Comparison of ENCODE assay signal across 9 mouse cellular contexts in the genomic region with DNA sequence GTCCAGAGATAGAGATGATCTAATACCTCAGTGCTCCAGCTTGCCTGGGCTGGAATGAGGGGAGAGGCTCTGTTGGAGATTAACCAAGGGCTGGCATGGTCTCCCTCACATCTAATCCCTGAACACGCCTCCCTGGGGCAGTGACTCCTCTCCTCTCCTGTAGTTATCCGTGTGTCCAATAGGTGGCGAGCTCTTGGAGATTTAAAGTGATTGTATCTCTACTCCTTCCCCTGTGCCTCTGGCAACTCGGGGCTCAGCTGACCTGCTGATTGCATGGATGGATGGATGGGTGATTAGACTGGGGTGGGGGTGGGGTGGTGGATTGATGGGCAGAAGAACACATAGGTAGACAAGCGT. TPM values are rescaled to one million over a fixed set of nuclear protein-coding genes. Genes with fewer than 3 reads are reported as not detected.
DNase-seq lines count a peak whose midpoint lies in the region; ATAC-seq and TF ChIP-seq lines count a peak whose summit lies in the region.
"Had no signal": no experiment of that assay in that cellular context is flagged by ENCODE, and none has a peak within 500 bp of the region (broad histone marks: within the 10 kb centered on the region; RNA-seq: fewer than 3 reads in every experiment).

No protein-coding gene starts in this region.

- TF ChIP-seq POLR2A in myocyte (IDR thresholded peaks at IDR 0.05; ENCODE audit: insufficient read length, low read depth): no peak

- peak; percentile 92 for DNase-seq in kidney, adult 11 months
- peak; percentile 80 for DNase-seq in ES-CJ7 (ENCODE audit: low read depth, low spot score)
- DNase-seq in cerebellum, adult 9-11 months: peak; percentile 86
- DNase-seq in left cerebral cortex, adult 18-20 months (ENCODE audit: low spot score in 2 of 2): peak; percentile 60 to 65

- no peaks in the 10 kb centered on the region for H3K79me2 ChIP-seq in myocyte (ENCODE audit: control insufficient read depth, insufficient read depth)

- no peak overlapping the region for H3K9ac ChIP-seq in kidney, embryonic 14.5 days (ENCODE audit: low read depth, low read length)
- H3K9ac ChIP-seq in heart, embryonic 15.5 days: no peak overlapping the region
- no peak overlapping the region for H3K9ac ChIP-seq in forebrain, embryonic 13.5 days
- H3K9ac ChIP-seq: embryonic facial prominence, embryonic 12.5 days had no signal

- no peak overlapping the region for H3K27ac ChIP-seq in kidney, embryonic 14.5 days (ENCODE audit: low read depth, low read length)
- peak overlapping the region; percentile 1; the same call in 1 of the 2 replicates for H3K27ac ChIP-seq in heart, embryonic 15.5 days
- no peak overlapping the region for H3K27ac ChIP-seq in forebrain, embryonic 13.5 days
- H3K27ac ChIP-seq: embryonic facial prominence, embryonic 12.5 days had no signal

- no peak overlapping the region for H3K4me3 ChIP-seq in kidney, embryonic 14.5 days (ENCODE audit: low read length)
- no peak overlapping the region for H3K4me3 ChIP-seq in heart, embryonic 15.5 days
- no peak overlapping the region for H3K4me3 ChIP-seq in myocyte
- no peak overlapping the region for H3K4me3 ChIP-seq in forebrain, embryonic 13.5 days
- H3K4me3 ChIP-seq: embryonic facial prominence, embryonic 12.5 days had no signal

- no peak overlapping the region for H3ac ChIP-seq in myocyte (ENCODE audit: control insufficient read depth, insufficient read length)

- no peak for ATAC-seq in kidney, embryonic 14.5 days (ENCODE audit: low FRiP score, low TSS enrichment)
- ATAC-seq in heart, embryonic 15.5 days (replicated peaks; ENCODE audit: insufficient number of reproducible peaks, insufficient read depth, low FRiP score, low read depth): no peak
- ATAC-seq in forebrain, embryonic 13.5 days: no peak; the same call in 1 of the 2 replicates

- no peaks in the 10 kb centered on the region for H3K36me3 ChIP-seq in kidney, embryonic 14.5 days (ENCODE audit: control insufficient read depth, insufficient read depth, low read length)
- H3K36me3 ChIP-seq in heart, embryonic 15.5 days: peaks cover 3% of the 10 kb centered on the region; the same call in 1 of the 2 replicates
- no peaks in the 10 kb centered on the region for H3K36me3 ChIP-seq in myocyte (ENCODE audit: control insufficient read depth, insufficient read depth)
- no peaks in the 10 kb centered on the region for H3K36me3 ChIP-seq in forebrain, embryonic 13.5 days (ENCODE audit: poor library complexity, severe bottlenecking)
- H3K36me3 ChIP-seq: embryonic facial prominence, embryonic 12.5 days had no signal

- H3K4me2 ChIP-seq in kidney, embryonic 14.5 days (replicated peaks; ENCODE audit: low read depth, low read length): no peak overlapping the region
- H3K4me2 ChIP-seq in heart, embryonic 15.5 days: no peak overlapping the region; the same call in 1 of the 2 replicates
- H3K4me2 ChIP-seq in myocyte (ENCODE audit: low read depth): peak overlapping the region; percentile 27
- no peak overlapping the region for H3K4me2 ChIP-seq in forebrain, embryonic 13.5 days
- H3K4me2 ChIP-seq: embryonic facial prominence, embryonic 12.5 days had no signal

- no peaks in the 10 kb centered on the region for H3K9me3 ChIP-seq in kidney, embryonic 14.5 days (ENCODE audit: control insufficient read depth, low read length)
- H3K9me3 ChIP-seq in heart, embryonic 15.5 days (replicated peaks): no peaks in the 10 kb centered on the region
- H3K9me3 ChIP-seq in forebrain, embryonic 13.5 days (replicated peaks): no peaks in the 10 kb centered on the region
- H3K9me3 ChIP-seq: embryonic facial prominence, embryonic 12.5 days had no signal

- H3K4me1 ChIP-seq in kidney, embryonic 14.5 days (ENCODE audit: control insufficient read depth, insufficient read depth, low read length): peaks cover 22% of the 10 kb centered on the region
- peaks cover 90% of the 10 kb centered on the region for H3K4me1 ChIP-seq in heart, embryonic 15.5 days (replicated peaks)
- H3K4me1 ChIP-seq in forebrain, embryonic 13.5 days: peaks cover 40% of the 10 kb centered on the region

- H3K27me3 ChIP-seq in kidney, embryonic 14.5 days (ENCODE audit: control insufficient read depth, insufficient read depth, low read length): no peaks in the 10 kb centered on the region
- no peaks in the 10 kb centered on the region for H3K27me3 ChIP-seq in heart, embryonic 15.5 days
- H3K27me3 ChIP-seq in myocyte (ENCODE audit: control insufficient read depth, insufficient read depth, insufficient read length): no peaks in the 10 kb centered on the region
- no peaks in the 10 kb centered on the region for H3K27me3 ChIP-seq in forebrain, embryonic 13.5 days

- WGBS in kidney, embryonic 14.5 days: 28% methylated on average over 5 of the region's 5 CpGs
- 28% methylated on average over 5 of the region's 5 CpGs for WGBS in heart, embryonic 15.5 days
- 11% methylated on average over 5 of the region's 5 CpGs for WGBS in forebrain, embryonic 13.5 days

TF ChIP-seq in myocyte, 11 proteins besides CTCF, POLR2A, EP300 and RAD21:
- no peak for TF ChIP-seq CEBPB (IDR thresholded peaks at IDR 0.05; ENCODE audit: insufficient read depth, poor library complexity, severe bottlenecking)
- TF ChIP-seq MYOD1 (IDR thresholded peaks at IDR 0.05; ENCODE audit: control insufficient read depth in 1 of 3, insufficient read length in 2 of 3, low read depth in 2 of 3): no peak
- no peak for TF ChIP-seq REST (IDR thresholded peaks at IDR 0.05; ENCODE audit: insufficient read depth, insufficient read length)
- TF ChIP-seq TCF3 (IDR thresholded peaks at IDR 0.05; ENCODE audit: insufficient read length, low read depth): no peak
- TF ChIP-seq MYOG (IDR thresholded peaks at IDR 0.05; ENCODE audit: control insufficient read depth in 1 of 3, insufficient read depth in 1 of 3, insufficient read length in 2 of 3, low read depth in 2 of 3): no peak
- no peak for TF ChIP-seq SRF (IDR thresholded peaks at IDR 0.05; ENCODE audit: control insufficient read depth, insufficient read length, low read depth)
- no peak for TF ChIP-seq USF1 (IDR thresholded peaks at IDR 0.05; ENCODE audit: low read depth)

RNA-seq across cellular contexts. Expression of a gene that starts 9.9 kb away (rescaled TPM):
- polyA plus RNA-seq in kidney, embryonic 14.5 days (2014; fragmentation: Nextera tagmentation; extraction: Ambion mirVana): 25.8 and 29.4 TPM in 2 replicates
- polyA plus RNA-seq in heart, embryonic 15.5 days (2015; fragmentation: Nextera tagmentation; extraction: Ambion mirVana): 69.9 and 74.9 TPM in 2 replicates
- 10 to 100 TPM; 79.1 to 86.3 TPM for total RNA-seq in left cerebral cortex, adult 18-20 months (2021)
- polyA plus RNA-seq in myocyte (2012; fragmentation: generic; extraction: Trizol): 17.0 TPM
- polyA plus RNA-seq in forebrain, embryonic 13.5 days (2015; fragmentation: Nextera tagmentation; extraction: Ambion mirVana): 7.1 and 8.6 TPM in 2 replicates

RNA-seq across cellular contexts. Expression of a gene that starts 24.8 kb away (rescaled TPM):
- polyA plus RNA-seq in kidney, embryonic 14.5 days (2014; fragmentation: Nextera tagmentation; extraction: Ambion mirVana): 0.14 TPM in 1 of 2 replicates, not detected in the other
- polyA plus RNA-seq in heart, embryonic 15.5 days (2015; fragmentation: Nextera tagmentation; extraction: Ambion mirVana): not detected in 2 replicates
- total RNA-seq in left cerebral cortex, adult 18-20 months (2021): under 1 TPM in 1 of 2 experiments, not detected in 1; 0.16 TPM
- 0.01 TPM for polyA plus RNA-seq in myocyte (2012; fragmentation: generic; extraction: Trizol)
- 0.06 and 0.23 TPM in 2 replicates for polyA plus RNA-seq in forebrain, embryonic 13.5 days (2015; fragmentation: Nextera tagmentation; extraction: Ambion mirVana)

RNA-seq across cellular contexts. Expression of a gene that starts 30.3 kb away (rescaled TPM):
- 4.6 and 5.4 TPM in 2 replicates for polyA plus RNA-seq in kidney, embryonic 14.5 days (2014; fragmentation: Nextera tagmentation; extraction: Ambion mirVana)
- polyA plus RNA-seq in heart, embryonic 15.5 days (2015; fragmentation: Nextera tagmentation; extraction: Ambion mirVana): 3.8 TPM in 2 replicates
- 10 to 100 TPM; 18.1 to 23.2 TPM for total RNA-seq in left cerebral cortex, adult 18-20 months (2021)
- polyA plus RNA-seq in myocyte (2012; fragmentation: generic; extraction: Trizol): 0.61 TPM
- polyA plus RNA-seq in forebrain, embryonic 13.5 days (2015; fragmentation: Nextera tagmentation; extraction: Ambion mirVana): 1.0 and 1.2 TPM in 2 replicates

RNA-seq across cellular contexts. Expression of a gene that starts 33.6 kb away (rescaled TPM):
- polyA plus RNA-seq in kidney, embryonic 14.5 days (2014; fragmentation: Nextera tagmentation; extraction: Ambion mirVana): 14.3 and 19.9 TPM in 2 replicates
- 2.2 and 10.6 TPM in 2 replicates for polyA plus RNA-seq in heart, embryonic 15.5 days (2015; fragmentation: Nextera tagmentation; extraction: Ambion mirVana)
- total RNA-seq in left cerebral cortex, adult 18-20 months (2021): 100 to 1,000 TPM; 830 to 832 TPM
- polyA plus RNA-seq in myocyte (2012; fragmentation: generic; extraction: Trizol): not detected
- polyA plus RNA-seq in forebrain, embryonic 13.5 days (2015; fragmentation: Nextera tagmentation; extraction: Ambion mirVana): 0.31 and 0.98 TPM in 2 replicates

RNA-seq across cellular contexts. Expression of a gene that starts 36.6 kb away (rescaled TPM):
- polyA plus RNA-seq in kidney, embryonic 14.5 days (2014; fragmentation: Nextera tagmentation; extraction: Ambion mirVana): 0.09 and 0.14 TPM in 2 replicates
- 0.05 and 0.13 TPM in 2 replicates for polyA plus RNA-seq in heart, embryonic 15.5 days (2015; fragmentation: Nextera tagmentation; extraction: Ambion mirVana)
- under 1 TPM; 0.14 to 0.42 TPM for total RNA-seq in left cerebral cortex, adult 18-20 months (2021)
- 0.02 TPM for polyA plus RNA-seq in myocyte (2012; fragmentation: generic; extraction: Trizol)
- polyA plus RNA-seq in forebrain, embryonic 13.5 days (2015; fragmentation: Nextera tagmentation; extraction: Ambion mirVana): 0.19 TPM in 1 of 2 replicates, not detected in the other
